Mouse (Mus musculus) left cerebral cortex, adult 9 months (tissue): ENCODE results near the gene Ube2r2.

ENCODE experiments used
- DNase-seq, 2 experiments: peaks; one replicate each; pipeline ENCODE4 v3.0.0; 2022; ENCODE audit warnings: low spot score in 2 of 2

Ube2r2 gene

GRCm38 (mm10) chr4:41174631-41175030 lies 39.1 kb downstream of the Ube2r2 start:
- no peak for DNase-seq

GRCm38 (mm10) chr4:41179825-41180725 lies 44.5 kb downstream of the Ube2r2 start:
- no peak for DNase-seq

- DNase-seq: peak; percentile 32 to 36
Observed at GRCm38 (mm10) chr4:41189809-41190208, 54.3 kb downstream of the Ube2r2 start.

- no peak for DNase-seq
Observed at GRCm38 (mm10) chr4:41192544-41193512, 57.3 kb downstream of the Ube2r2 start.

GRCm38 (mm10) chr4:41195328-41195727 lies 59.8 kb downstream of the Ube2r2 start:
- no peak for DNase-seq

GRCm38 (mm10) chr4:41196861-41197610 lies 61.5 kb downstream of the Ube2r2 start:
- no peak for DNase-seq

- no peak for DNase-seq
Observed at GRCm38 (mm10) chr4:41202135-41202534, 66.6 kb downstream of the Ube2r2 start.

- no peak for DNase-seq
Observed at GRCm38 (mm10) chr4:41205751-41206150, 70.2 kb downstream of the Ube2r2 start.

- DNase-seq: no peak
Observed at GRCm38 (mm10) chr4:41208050-41208449, 72.5 kb downstream of the Ube2r2 start.

GRCm38 (mm10) chr4:41225412-41225811 lies 89.9 kb downstream of the Ube2r2 start:
- no peak for DNase-seq

- DNase-seq: peak in 1 of 2 experiments; percentile 63
Observed at GRCm38 (mm10) chr4:41226351-41226750, 90.8 kb downstream of the Ube2r2 start.

GRCm38 (mm10) chr4:41235621-41236020 lies 100.1 kb downstream of the Ube2r2 start:
- DNase-seq: no peak

- no peak for DNase-seq
Observed at GRCm38 (mm10) chr4:41240916-41241315, 105.4 kb downstream of the Ube2r2 start.
